17 mouse cellular contexts compared by ENCODE assay signal in genomic region chrX:101301654-101302053, GRCm38 (mm10). TPM values are rescaled to one million over a fixed set of nuclear protein-coding genes. Genes with fewer than 3 reads are reported as not detected.
A peak's percentile ranks its signal among the peaks of the same experiment; 100 is the strongest.
DNase-seq lines count a peak whose midpoint lies in the region; ATAC-seq and TF ChIP-seq lines count a peak whose summit lies in the region.
"Had no signal": no experiment of that assay in that cellular context is flagged by ENCODE, and none has a peak within 500 bp of the region (broad histone marks: within the 10 kb centered on the region; RNA-seq: fewer than 3 reads in every experiment).

No protein-coding gene starts in this region.

- 0 out of 2 replicates have a peak, but pooled peaks cover 2% of the 10 kb centered on the region for H3K4me1 ChIP-seq in forebrain, postnatal 0 days (ENCODE audit: insufficient read depth)
- H3K4me1 ChIP-seq in midbrain, embryonic 13.5 days (replicated peaks), result peaks cover 41% of the 10 kb centered on the region

- peak overlapping the region; percentile 50 for H3K4me3 ChIP-seq in forebrain, postnatal 0 days (ENCODE audit: low read depth, low read length)
- peak overlapping the region; percentile 56 for H3K4me3 ChIP-seq in midbrain, embryonic 13.5 days (replicated peaks)
- H3K4me3 ChIP-seq: erythroblast, embryonic 14.5 days; heart, embryonic 15.5 days had no signal

- no peak for ATAC-seq in forebrain, postnatal 0 days
- no peak for ATAC-seq in midbrain, embryonic 13.5 days
- no peak for ATAC-seq in monocyte, adult 5-6 weeks (replicated peaks; ENCODE audit: insufficient number of reproducible peaks, low FRiP score, low TSS enrichment, poor library complexity, severe bottlenecking)
- ATAC-seq: intestine, embryonic 16.5 days had no signal

- peak; percentile 44 to 48 for DNase-seq in cerebellum, adult 18-20 months
- no peak for DNase-seq in cerebellum, postnatal 4 days (ENCODE audit: low spot score in 2 of 2)
- peak; percentile 25 to 36 for DNase-seq in cerebellum, postnatal 14 days
- DNase-seq in forebrain, postnatal 0 days, result no peak
- no peak for DNase-seq in frontal cortex, postnatal 25 days (ENCODE audit: low spot score in 2 of 2)
- no peak for DNase-seq in kidney, postnatal 25 days
- DNase-seq: lung, embryonic 14.5 days; thymus, adult 2 months had no signal

- WGBS in forebrain, postnatal 0 days, result 69% methylated on average over 9 of the region's 9 CpGs
- WGBS in midbrain, embryonic 13.5 days, result 61% methylated on average over 9 of the region's 9 CpGs

- H3K27ac ChIP-seq in forebrain, postnatal 0 days (ENCODE audit: low read depth, low read length), result no peak overlapping the region
- peak overlapping the region; percentile 83; the same call in 1 of the 2 replicates for H3K27ac ChIP-seq in midbrain, embryonic 13.5 days
- H3K27ac ChIP-seq: heart, embryonic 15.5 days had no signal

- no peaks in the 10 kb centered on the region for H3K27me3 ChIP-seq in forebrain, postnatal 0 days (ENCODE audit: insufficient read depth, low read length)
- no peaks in the 10 kb centered on the region; the same call in 1 of the 2 replicates for H3K27me3 ChIP-seq in midbrain, embryonic 13.5 days
- H3K27me3 ChIP-seq: heart, embryonic 15.5 days had no signal

- peaks cover 4% of the 10 kb centered on the region; the same call in 1 of the 2 replicates for H3K36me3 ChIP-seq in forebrain, postnatal 0 days (ENCODE audit: insufficient read depth)
- H3K36me3 ChIP-seq in midbrain, embryonic 13.5 days, result peaks cover 6% of the 10 kb centered on the region
- H3K36me3 ChIP-seq: heart, embryonic 15.5 days had no signal

- H3K9ac ChIP-seq in forebrain, postnatal 0 days, result peak overlapping the region; percentile 72; the same call in 1 of the 2 replicates
- H3K9ac ChIP-seq in midbrain, embryonic 13.5 days (replicated peaks), result peak overlapping the region; percentile 61
- H3K9ac ChIP-seq: heart, embryonic 15.5 days; lung, embryonic 14.5 days had no signal

- H3K4me2 ChIP-seq in forebrain, postnatal 0 days (ENCODE audit: low read depth), result peak overlapping the region; percentile 50
- H3K4me2 ChIP-seq in midbrain, embryonic 13.5 days (replicated peaks), result peak overlapping the region; percentile 59
- H3K4me2 ChIP-seq: heart, embryonic 15.5 days had no signal

- no peaks in the 10 kb centered on the region for H3K9me3 ChIP-seq in forebrain, postnatal 0 days (ENCODE audit: low read length)
- no peaks in the 10 kb centered on the region for H3K9me3 ChIP-seq in midbrain, embryonic 13.5 days
- H3K9me3 ChIP-seq: heart, embryonic 15.5 days had no signal

- TF ChIP-seq CTCF in forebrain, postnatal 0 days (IDR thresholded peaks at IDR 0.05; ENCODE audit: low read depth), result no peak

RNA-seq across cellular contexts. Expression of gene Nlgn3, which starts 2.7 kb away (rescaled TPM):
- total RNA-seq in forebrain, postnatal 0 days (2014; rRNA removed), result 114 and 158 TPM in 2 replicates
- polyA plus RNA-seq in forebrain, postnatal 0 days (2015; fragmentation: Nextera tagmentation; extraction: Ambion mirVana), result 65.5 and 81.1 TPM in 2 replicates
- 55.1 and 56.6 TPM in 2 replicates for polyA plus RNA-seq in midbrain, embryonic 13.5 days (2015; fragmentation: Nextera tagmentation; extraction: Ambion mirVana)
- 1.2 TPM in 1 of 3 replicates, not detected in the others for total RNA-seq in monocyte, adult 5-6 weeks (2017)
- polyA plus RNA-seq: erythroblast, embryonic 14.5 days had no signal

RNA-seq across cellular contexts. Expression of gene Med12, which starts 27.8 kb away (rescaled TPM):
- 22.0 and 35.7 TPM in 2 replicates for total RNA-seq in forebrain, postnatal 0 days (2014; rRNA removed)
- polyA plus RNA-seq in forebrain, postnatal 0 days (2015; fragmentation: Nextera tagmentation; extraction: Ambion mirVana), result 7.3 and 14.4 TPM in 2 replicates
- polyA plus RNA-seq in midbrain, embryonic 13.5 days (2015; fragmentation: Nextera tagmentation; extraction: Ambion mirVana), result 25.6 and 33.9 TPM in 2 replicates
- total RNA-seq in monocyte, adult 5-6 weeks (2017), result 42.5 to 73.8 TPM (median 57.7 TPM) in 3 replicates

RNA-seq across cellular contexts. Expression of gene Gm20489, which starts 32.8 kb away (rescaled TPM):
- not detected in 2 replicates for total RNA-seq in forebrain, postnatal 0 days (2014; rRNA removed)
- polyA plus RNA-seq in forebrain, postnatal 0 days (2015; fragmentation: Nextera tagmentation; extraction: Ambion mirVana), result not detected in 2 replicates
- not detected in 2 replicates for polyA plus RNA-seq in midbrain, embryonic 13.5 days (2015; fragmentation: Nextera tagmentation; extraction: Ambion mirVana)
- total RNA-seq in monocyte, adult 5-6 weeks (2017), result not detected in 3 replicates
- total RNA-seq: adrenal gland, postnatal 14 days; gastrocnemius, postnatal 4 days had no signal
- polyA plus RNA-seq: erythroblast, embryonic 14.5 days; heart, embryonic 15.5 days; intestine, embryonic 16.5 days; limb, embryonic 11.5 days; lung, embryonic 14.5 days; thymus, adult 2 months had no signal

RNA-seq across cellular contexts. Expression of gene Il2rg, which starts 33.6 kb away (rescaled TPM):
- 1.2 and 2.6 TPM in 2 replicates for total RNA-seq in forebrain, postnatal 0 days (2014; rRNA removed)
- polyA plus RNA-seq in forebrain, postnatal 0 days (2015; fragmentation: Nextera tagmentation; extraction: Ambion mirVana), result 4.2 and 4.5 TPM in 2 replicates
- polyA plus RNA-seq in midbrain, embryonic 13.5 days (2015; fragmentation: Nextera tagmentation; extraction: Ambion mirVana), result 4.1 and 5.2 TPM in 2 replicates
- 206 to 400 TPM (median 270 TPM) in 3 replicates for total RNA-seq in monocyte, adult 5-6 weeks (2017)

RNA-seq across cellular contexts. Expression of gene Gm614, which starts 37.9 kb away (rescaled TPM):
- total RNA-seq in forebrain, postnatal 0 days (2014; rRNA removed), result 0.52 TPM in 1 of 2 replicates, not detected in the other
- not detected in 2 replicates for polyA plus RNA-seq in forebrain, postnatal 0 days (2015; fragmentation: Nextera tagmentation; extraction: Ambion mirVana)
- not detected in 2 replicates for polyA plus RNA-seq in midbrain, embryonic 13.5 days (2015; fragmentation: Nextera tagmentation; extraction: Ambion mirVana)
- total RNA-seq in monocyte, adult 5-6 weeks (2017), result 10.8 to 15.8 TPM (median 13.4 TPM) in 3 replicates
- total RNA-seq: adrenal gland, postnatal 14 days; layer of hippocampus, adult 8-10 months had no signal
- polyA plus RNA-seq: erythroblast, embryonic 14.5 days; heart, embryonic 15.5 days; intestine, embryonic 16.5 days; limb, embryonic 11.5 days; lung, embryonic 14.5 days had no signal

Comparison
In these comparisons a context has a peak if more than half of its experiments do, and no peak if none do; other contexts are left out.
1. DNase-seq: peak in cerebellum, adult 18-20 months (2 of 2) and cerebellum, postnatal 14 days (2 of 2); none in cerebellum, postnatal 4 days (0 of 2), forebrain, postnatal 0 days (single experiment), frontal cortex, postnatal 25 days (0 of 2) and kidney, postnatal 25 days (0 of 2).
2. RNA of gene Nlgn3, which starts 2.7 kb away (total RNA-seq): 114 to 158 TPM in forebrain, postnatal 0 days; 1.2 TPM in monocyte, adult 5-6 weeks; every median in the first group is over 10 times any median in the second.